Mouse (Mus musculus): ENCODE measurements around the gene Tmem248.

GRCm38 (mm10) chr5:130256678-130257271 lies 39.9 kb downstream of the Tmem248 start:
- no peak for TF ChIP-seq CTCF (IDR thresholded peaks at IDR 0.05; ENCODE audit: low read depth, low read length)
- TF ChIP-seq POLR2A (IDR thresholded peaks at IDR 0.05; ENCODE audit: extremely low read depth, insufficient read depth, low read length), result peak; percentile 44; the same call in 1 of the 2 replicates

Measured in liver, adult 2 months (tissue).